Mouse (Mus musculus) limb, embryonic 14.5 days (tissue): ENCODE results near the gene Plxna4. TPM values are rescaled to one million over a fixed set of nuclear protein-coding genes. Genes with fewer than 3 reads are reported as not detected.

Experiments used
- ATAC-seq: fragments of 200-750 bp; cut with Nextera tagmentation; 2 replicates; pipeline ENCODE4 v1.8.0; 2017; ENCODE audit warnings: low read depth, moderate number of reproducible peaks, moderate TSS enrichment; ENCODE audit not compliant: low FRiP score
- DNase-seq: peaks from one replicate; pipeline ENCODE4 v3.0.0-alpha.2; 2015; ENCODE audit warnings: low spot score
- H3K27ac ChIP-seq: fragments of 300-500 bp; sonication (generic); replicated peaks from 2 replicates; pipeline ENCODE4 v1.5.1; 2014; ENCODE audit warnings: low read depth, mild to moderate bottlenecking, low read length, moderate library complexity, mixed read lengths
- H3K27me3 ChIP-seq: fragments of 300-500 bp; sonication (generic); 2 replicates; pipeline ENCODE4 v1.6.1; 2014; ENCODE audit warnings: low read length, mixed read lengths; ENCODE audit not compliant: control insufficient read depth, insufficient read depth
- H3K36me3 ChIP-seq: fragments of 300-500 bp; sonication (generic); 2 replicates; pipeline ENCODE4 v1.6.1; 2014; ENCODE audit warnings: mild to moderate bottlenecking, low read length, moderate library complexity, mixed read lengths; ENCODE audit not compliant: control insufficient read depth, insufficient read depth
- H3K4me1 ChIP-seq: fragments of 300-500 bp; sonication (generic); 2 replicates; pipeline ENCODE4 v1.6.1; 2014; ENCODE audit warnings: antibody characterized with exemption, low read length, mixed read lengths; ENCODE audit not compliant: control insufficient read depth, insufficient read depth
- H3K4me2 ChIP-seq: fragments of 300-500 bp; sonication (generic); replicated peaks from 2 replicates; pipeline ENCODE4 v1.6.1; 2014; ENCODE audit warnings: low read depth, mild to moderate bottlenecking, low read length, moderate library complexity; ENCODE audit not compliant: severe bottlenecking
- H3K4me3 ChIP-seq: fragments of 300-500 bp; sonication (generic); replicated peaks from 2 replicates; pipeline ENCODE4 v1.5.1; 2014; ENCODE audit warnings: low read length
- H3K9ac ChIP-seq: fragments of 300-500 bp; sonication (generic); 2 replicates; pipeline ENCODE4 v1.6.1; 2014; ENCODE audit warnings: mild to moderate bottlenecking, low read depth, low read length, moderate library complexity; ENCODE audit not compliant: severe bottlenecking
- H3K9me3 ChIP-seq: fragments of 300-500 bp; sonication (generic); 2 replicates; pipeline ENCODE4 v1.6.1; 2016; ENCODE audit warnings: low read length; ENCODE audit not compliant: control insufficient read depth
- POLR2A ChIP-seq: fragments of 200-500 bp; IDR thresholded peaks from 2 replicates; pipeline ENCODE4 v1.8.0; 2012; ENCODE audit warnings: inconsistent platforms, mild to moderate bottlenecking, moderate library complexity, borderline replicate concordance; ENCODE audit not compliant: insufficient read depth, insufficient read length; ENCODE audit errors: extremely low read depth
- WGBS: fragments of 180-500 bp; shearing (Covaris S2); extraction: QIAGEN DNeasy Blood & Tissue Kit; methylation state at CpG from one replicate; pipeline ENCODE4 v1.1.7; 2014; 5-methylcytosine and 5-hydroxymethylcytosine counted together
- polyA plus RNA-seq, 2 experiments: library from polyadenylated mRNA; depleted of rRNA in 1 of 2; stranded (reverse) in 1 of 2; unstranded in 1 of 2; fragments of >200 nt; fragmentation: Nextera tagmentation in 1 of 2; extraction: Ambion mirVana in 1 of 2; gene quantifications; 2 replicates each; pipeline versions ENCODE4 v1.2.1 to v1.2.3; 2012 to 2014

Plxna4 gene
- polyA plus RNA-seq, 2 experiments, result 4.4 to 6.4 TPM

DNA sequence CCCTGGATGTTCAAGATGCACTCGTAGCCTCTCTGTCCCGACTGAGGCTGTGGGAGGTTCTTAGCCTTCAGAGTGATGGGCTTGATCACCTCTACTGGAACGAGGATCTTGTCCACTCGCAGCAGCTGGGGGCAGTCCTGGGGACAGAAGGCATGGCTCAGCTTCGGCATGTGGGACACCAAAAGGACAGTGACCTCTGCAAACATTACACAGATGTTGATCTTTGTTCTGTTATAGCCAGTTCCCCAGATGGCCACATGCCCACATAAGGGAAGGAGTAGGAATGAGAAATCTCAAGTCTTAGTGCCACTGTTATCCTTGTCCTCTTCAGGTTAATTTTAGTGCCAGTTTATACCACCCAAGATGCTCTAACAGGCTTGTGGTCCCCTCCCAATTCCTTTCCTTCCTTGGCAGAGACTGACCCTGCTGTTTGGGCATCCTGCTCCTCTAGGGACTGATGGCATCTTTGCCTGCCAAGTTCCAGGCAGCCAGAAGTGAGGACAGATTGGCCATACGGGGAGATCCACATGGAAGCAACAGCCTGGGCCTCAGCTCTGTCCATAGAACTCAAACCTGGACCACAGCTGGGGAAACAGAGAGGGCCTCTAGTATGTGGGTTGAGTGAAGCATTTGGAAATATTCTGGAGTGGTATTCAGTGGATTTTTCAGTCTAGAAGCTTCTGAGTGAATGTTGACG, 363.8 kb downstream of the Plxna4 start:
- no peak for DNase-seq
- TF ChIP-seq POLR2A, result no peak

DNA sequence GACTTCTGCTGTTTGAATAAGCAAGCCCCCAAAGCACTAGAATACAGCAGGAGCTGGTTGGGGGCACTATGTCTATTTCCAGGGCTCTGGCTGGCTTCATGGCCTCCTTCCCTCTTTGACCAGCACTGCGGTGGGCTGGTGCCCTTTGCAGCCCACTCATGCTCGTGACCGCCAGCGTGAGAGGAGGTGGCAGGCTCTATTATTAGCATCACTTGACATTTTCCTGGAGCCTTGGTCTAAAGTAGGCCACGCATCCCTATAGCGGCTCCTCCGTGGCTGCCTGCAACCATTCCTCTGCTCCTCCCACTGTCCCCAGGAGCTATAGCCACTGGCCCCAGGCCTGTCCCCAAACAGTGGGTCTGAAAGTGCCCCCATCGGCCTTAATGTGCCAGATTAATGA, 367.2 kb downstream of the Plxna4 start:
- Histone ChIP-seq H3K27ac (no peak overlapping the region), H3K4me3 (no peak overlapping the region), H3K9me3 (no peaks in the 10 kb centered on the region), H3K36me3 (no peaks in the 10 kb centered on the region), H3K4me2 (no peak overlapping the region), H3K27me3 (no peaks in the 10 kb centered on the region), H3K9ac (no peak overlapping the region), H3K4me1 (no peaks in the 10 kb centered on the region)
- TF ChIP-seq POLR2A, result no peak
- WGBS, result 83% methylated on average over 8 of the region's 8 CpGs
- no peak for DNase-seq
- ATAC-seq, result no peak

More for the DNA sequence above, 363.8 kb downstream of the Plxna4 start:
- ATAC-seq, result no peak
- Histone ChIP-seq H3K4me2 (no peak overlapping the region), H3K36me3 (no peaks in the 10 kb centered on the region), H3K9ac (no peak overlapping the region), H3K27ac (no peak overlapping the region), H3K27me3 (no peaks in the 10 kb centered on the region), H3K4me3 (no peak overlapping the region), H3K9me3 (no peaks in the 10 kb centered on the region), H3K4me1 (no peaks in the 10 kb centered on the region)
- WGBS, result 73% methylated on average over 7 of the region's 7 CpGs

DNA sequence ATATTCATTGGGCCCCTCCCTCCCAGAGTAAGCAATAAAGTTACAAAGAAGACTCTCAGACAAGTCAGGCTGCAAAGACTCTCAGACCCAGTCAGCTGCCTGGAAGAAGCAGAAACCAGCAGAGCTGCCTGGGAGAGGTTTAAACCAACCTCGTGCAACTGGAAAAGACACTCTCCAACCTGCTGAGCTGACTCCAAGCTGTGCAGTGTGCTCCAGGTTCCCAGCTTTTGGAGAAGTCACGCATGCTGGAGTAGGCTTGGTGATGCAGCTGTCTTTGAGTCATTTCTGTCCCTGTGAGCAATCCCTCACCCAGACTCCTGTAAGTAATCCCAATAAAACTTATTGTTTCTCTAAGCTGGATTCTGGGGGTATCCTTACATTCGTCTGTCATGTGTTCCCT, 369.4 kb downstream of the Plxna4 start:
- H3K4me1 ChIP-seq, result no peaks in the 10 kb centered on the region
- H3K4me3 ChIP-seq, result no peak overlapping the region
- H3K27me3 ChIP-seq, result no peaks in the 10 kb centered on the region
- no peaks in the 10 kb centered on the region for H3K9me3 ChIP-seq
- ATAC-seq (no peak), DNase-seq (no peak)
- 83% methylated on average over 3 of the region's 3 CpGs for WGBS
- TF ChIP-seq POLR2A, result no peak
- H3K27ac ChIP-seq, result no peak overlapping the region
- H3K9ac ChIP-seq, result no peak overlapping the region
- H3K4me2 ChIP-seq, result no peak overlapping the region
- no peaks in the 10 kb centered on the region for H3K36me3 ChIP-seq

DNA sequence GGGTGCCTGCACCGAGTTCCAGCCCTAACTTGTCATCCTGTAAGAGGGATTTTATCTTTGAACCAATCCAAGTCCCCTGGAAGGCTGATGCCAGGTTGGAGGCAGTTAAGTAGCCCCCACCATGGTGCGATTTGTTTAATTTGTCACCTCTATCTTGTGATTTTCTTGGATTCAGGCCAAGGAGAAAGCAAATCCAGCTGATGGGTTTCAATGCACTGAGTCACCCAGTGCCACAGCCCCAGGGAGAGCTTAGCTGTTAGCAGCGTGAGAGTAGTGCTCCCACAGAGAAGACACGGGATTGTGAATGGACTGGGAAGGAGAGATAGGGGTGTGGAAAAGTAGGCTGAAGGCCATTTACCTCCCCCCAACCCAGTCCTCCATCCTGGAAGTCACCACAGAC, 375.6 kb downstream of the Plxna4 start:
- Histone ChIP-seq H3K36me3 (no peaks in the 10 kb centered on the region), H3K9me3 (no peaks in the 10 kb centered on the region), H3K4me3 (no peak overlapping the region), H3K27me3 (no peaks in the 10 kb centered on the region), H3K4me1 (no peaks in the 10 kb centered on the region), H3K27ac (no peak overlapping the region), H3K9ac (no peak overlapping the region), H3K4me2 (no peak overlapping the region)
- TF ChIP-seq POLR2A, result no peak
- no peak for ATAC-seq
- DNase-seq, result no peak
- 43% methylated on average over 4 of the region's 4 CpGs for WGBS

DNA sequence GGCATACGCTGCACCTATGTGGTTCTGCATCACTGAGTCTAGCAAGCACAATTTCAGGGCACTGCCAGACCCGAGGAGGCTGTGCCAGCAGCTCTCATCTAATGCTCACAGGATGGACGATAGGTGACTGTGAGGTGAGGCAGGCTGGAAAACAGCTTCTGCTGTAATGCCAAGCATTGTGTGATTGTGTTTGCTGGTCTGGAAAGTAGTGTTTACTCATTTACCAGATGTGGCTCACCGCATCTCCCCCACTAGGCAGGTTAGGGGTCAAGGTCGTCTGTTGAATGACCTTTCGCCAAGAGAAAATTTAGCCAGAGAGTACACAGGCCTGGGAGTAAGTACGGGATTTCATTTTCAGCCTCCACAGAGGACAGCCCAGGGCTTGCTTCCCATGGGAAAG, 377.9 kb downstream of the Plxna4 start:
- Histone ChIP-seq H3K4me2 (no peak overlapping the region), H3K9me3 (no peaks in the 10 kb centered on the region), H3K4me3 (no peak overlapping the region), H3K27ac (no peak overlapping the region), H3K4me1 (no peaks in the 10 kb centered on the region), H3K36me3 (no peaks in the 10 kb centered on the region), H3K27me3 (no peaks in the 10 kb centered on the region), H3K9ac (no peak overlapping the region)
- DNase-seq (no peak), ATAC-seq (no peak)
- 79% methylated on average over 7 of the region's 7 CpGs for WGBS
- TF ChIP-seq POLR2A, result no peak
